In the genomic region with DNA sequence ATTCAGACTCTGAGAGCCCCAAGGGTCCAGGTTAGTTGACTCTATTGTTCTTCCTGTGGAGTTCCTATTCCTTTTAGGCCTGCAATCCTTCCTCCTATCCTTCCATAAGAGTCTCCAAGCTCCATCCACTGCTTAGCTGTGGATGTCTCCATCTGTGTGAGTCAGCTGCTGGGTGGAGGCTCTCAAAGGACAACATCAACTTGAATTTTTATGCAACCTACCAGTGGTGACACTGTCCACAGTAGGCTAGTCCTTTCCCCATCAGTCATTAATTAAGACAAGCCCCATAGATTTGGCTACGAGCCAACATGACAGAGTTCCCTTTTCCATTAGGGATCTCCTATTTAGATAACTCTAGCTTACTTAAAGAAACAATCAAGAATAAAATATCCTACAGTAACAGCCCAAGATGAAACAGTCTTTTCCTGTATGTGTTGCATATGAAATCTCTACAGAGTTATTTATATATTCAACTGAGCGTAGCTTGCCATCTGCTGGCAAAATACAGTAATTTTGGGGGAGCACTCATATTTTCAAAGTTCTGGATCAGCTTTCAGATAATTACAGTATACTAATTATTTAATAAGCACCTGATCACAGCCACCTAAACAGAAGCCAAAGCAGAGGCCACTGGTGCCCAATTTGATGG, we compare ENCODE assay signal across 12 mouse cellular contexts. TPM values are rescaled to one million over a fixed set of nuclear protein-coding genes. Genes with fewer than 3 reads are reported as not detected.
DNase-seq lines count a peak whose midpoint lies in the region; ATAC-seq and TF ChIP-seq lines count a peak whose summit lies in the region.
"Had no signal": no experiment of that assay in that cellular context is flagged by ENCODE, and none has a peak within 500 bp of the region (broad histone marks: within the 10 kb centered on the region; RNA-seq: fewer than 3 reads in every experiment).

No protein-coding gene starts in this region.

- no peak overlapping the region for H3K4me3 ChIP-seq in heart, postnatal 0 days (ENCODE audit: low read depth, low read length)
- no peak overlapping the region for H3K4me3 ChIP-seq in lung, embryonic 14.5 days (ENCODE audit: low read depth, low read length)
- no peak overlapping the region for H3K4me3 ChIP-seq in midbrain, embryonic 16.5 days (ENCODE audit: low read depth, low read length)
- H3K4me3 ChIP-seq: limb, embryonic 13.5 days; megakaryocyte, embryonic 14.5 days had no signal

- no peaks in the 10 kb centered on the region for H3K9me3 ChIP-seq in heart, postnatal 0 days (replicated peaks; ENCODE audit: control insufficient read depth, low read length)
- no peaks in the 10 kb centered on the region for H3K9me3 ChIP-seq in lung, embryonic 14.5 days (ENCODE audit: low read depth, low read length)
- no peaks in the 10 kb centered on the region for H3K9me3 ChIP-seq in midbrain, embryonic 16.5 days (replicated peaks; ENCODE audit: control insufficient read depth, low read length, poor library complexity, severe bottlenecking)
- H3K9me3 ChIP-seq: limb, embryonic 13.5 days; megakaryocyte, embryonic 14.5 days had no signal

- TF ChIP-seq EP300 in heart, postnatal 0 days (IDR thresholded peaks at IDR 0.05; ENCODE audit: low read depth), result no peak

- H3K27me3 ChIP-seq in heart, postnatal 0 days (ENCODE audit: control insufficient read depth, insufficient read depth, low read length), result no peaks in the 10 kb centered on the region
- no peaks in the 10 kb centered on the region for H3K27me3 ChIP-seq in lung, embryonic 14.5 days (ENCODE audit: insufficient read depth, low read length)
- H3K27me3 ChIP-seq in Patski, result peaks cover 20% of the 10 kb centered on the region
- H3K27me3 ChIP-seq in midbrain, embryonic 16.5 days (ENCODE audit: control insufficient read depth, insufficient read depth, low read depth, low read length), result no peaks in the 10 kb centered on the region
- H3K27me3 ChIP-seq: limb, embryonic 13.5 days; megakaryocyte, embryonic 14.5 days had no signal

- in situ Hi-C loops in Patski (cut with MboI; ENCODE audit: low pct_unique_long_range_greater_than_20kb), result loop anchor here (5.0 to 25.0 kb wide), 3 partner anchors 178 to 458 kb away; no protein-coding TSS in a partner anchor

- no peak overlapping the region for H3K27ac ChIP-seq in heart, postnatal 0 days (ENCODE audit: low read depth)
- H3K27ac ChIP-seq in lung, embryonic 14.5 days (ENCODE audit: low read depth), result no peak overlapping the region
- no peak overlapping the region for H3K27ac ChIP-seq in midbrain, embryonic 16.5 days (ENCODE audit: low read length)
- H3K27ac ChIP-seq: limb, embryonic 13.5 days had no signal

- POLR2A ChIA-PET in Patski (lab: Charles Lee), result no interaction called here

- no peaks in the 10 kb centered on the region for H3K4me1 ChIP-seq in heart, postnatal 0 days (ENCODE audit: control insufficient read depth, insufficient read depth)
- no peaks in the 10 kb centered on the region for H3K4me1 ChIP-seq in lung, embryonic 14.5 days (ENCODE audit: insufficient read depth)
- no peaks in the 10 kb centered on the region for H3K4me1 ChIP-seq in midbrain, embryonic 16.5 days (ENCODE audit: control insufficient read depth, insufficient read depth, low read length)
- H3K4me1 ChIP-seq: limb, embryonic 13.5 days; megakaryocyte, embryonic 14.5 days had no signal

- H3K36me3 ChIP-seq in heart, postnatal 0 days (replicated peaks; ENCODE audit: control insufficient read depth, insufficient read depth, low read length), result no peaks in the 10 kb centered on the region
- H3K36me3 ChIP-seq in lung, embryonic 14.5 days (ENCODE audit: insufficient read depth), result no peaks in the 10 kb centered on the region
- no peaks in the 10 kb centered on the region for H3K36me3 ChIP-seq in midbrain, embryonic 16.5 days (ENCODE audit: control insufficient read depth, insufficient read depth, low read length)
- H3K36me3 ChIP-seq: limb, embryonic 13.5 days had no signal

- intact Hi-C loops in heart, postnatal 25 days (cut with DNase I), result no loop called here

- CTCF ChIA-PET in Patski (lab: Charles Lee), result interaction anchor here (0.8 to 5.4 kb wide), 5 partner anchors 202 to 298 kb away, joined by 3 to 39 read pairs (median 4); no protein-coding TSS in a partner anchor

- 68% methylated on average over 2 of the region's 2 CpGs for WGBS in heart, postnatal 0 days
- 58% methylated on average over 2 of the region's 2 CpGs for WGBS in lung, embryonic 14.5 days
- WGBS in midbrain, embryonic 16.5 days, result 83% methylated on average over 2 of the region's 2 CpGs

- TF ChIP-seq CTCF in heart, postnatal 0 days (IDR thresholded peaks at IDR 0.05; ENCODE audit: low read depth), result peak; percentile 40
- peak; percentile 41 for TF ChIP-seq CTCF in lung, embryonic 14.5 days (IDR thresholded peaks at IDR 0.05; ENCODE audit: low read depth)
- peak; percentile 46 for TF ChIP-seq CTCF in Patski (IDR thresholded peaks at IDR 0.05)

- no peak overlapping the region for H3K9ac ChIP-seq in heart, postnatal 0 days (replicated peaks; ENCODE audit: low read depth, low read length)
- no peak overlapping the region for H3K9ac ChIP-seq in lung, embryonic 14.5 days
- no peak overlapping the region for H3K9ac ChIP-seq in midbrain, embryonic 16.5 days (ENCODE audit: low read depth, low read length)
- H3K9ac ChIP-seq: limb, embryonic 13.5 days had no signal

- H3K4me2 ChIP-seq in heart, postnatal 0 days (ENCODE audit: low read depth, low read length), result no peak overlapping the region
- H3K4me2 ChIP-seq in lung, embryonic 14.5 days, result no peak overlapping the region
- no peak overlapping the region for H3K4me2 ChIP-seq in midbrain, embryonic 16.5 days (ENCODE audit: low read length)
- H3K4me2 ChIP-seq: limb, embryonic 13.5 days had no signal

- DNase-seq in heart, postnatal 0 days (ENCODE audit: low spot score), result no peak
- DNase-seq in heart, postnatal 25 days (ENCODE audit: low spot score), result no peak
- peak; percentile 65 for DNase-seq in lung, embryonic 14.5 days
- DNase-seq in lung, postnatal 25 days (ENCODE audit: low spot score), result no peak
- DNase-seq in Patski (ENCODE audit: low read depth, low spot score), result no peak
- no peak for DNase-seq in gastrocnemius, postnatal 4 days (ENCODE audit: low spot score in 2 of 2)
- DNase-seq: thymus, postnatal 4 days had no signal

- ATAC-seq in heart, postnatal 0 days (ENCODE audit: insufficient read depth, low read depth), result no peak
- no peak for ATAC-seq in lung, embryonic 14.5 days (ENCODE audit: insufficient read depth)
- peak; percentile 65 for ATAC-seq in Patski
- 0 out of 2 replicates have a peak, but pooled peaks have one; percentile 58 for ATAC-seq in midbrain, embryonic 16.5 days
- ATAC-seq in granulocyte monocyte progenitor cell, adult 5-6 weeks (replicated peaks; ENCODE audit: poor library complexity, severe bottlenecking), result no peak

RNA-seq across cellular contexts. Expression of gene Sfrp4, which starts 17.4 kb away (rescaled TPM):
- not detected in 2 replicates for total RNA-seq in heart, postnatal 0 days (2014; rRNA removed; ENCODE audit: low replicate concordance)
- 0.15 TPM in 2 replicates for polyA plus RNA-seq in heart, postnatal 0 days (2015; fragmentation: Nextera tagmentation; extraction: Ambion mirVana)
- total RNA-seq in heart, postnatal 25 days (2021), result under 1 TPM in 1 of 2 experiments, not detected in 1; 0.31 TPM
- 0.18 and 0.32 TPM in 2 replicates for polyA plus RNA-seq in lung, embryonic 14.5 days (2014; fragmentation: Nextera tagmentation; extraction: Ambion mirVana)
- polyA plus RNA-seq in Patski (2021), result 0.08 TPM
- polyA plus RNA-seq in midbrain, embryonic 16.5 days (2015; fragmentation: Nextera tagmentation; extraction: Ambion mirVana), result 3.9 and 4.4 TPM in 2 replicates
- not detected in 2 replicates for total RNA-seq in granulocyte monocyte progenitor cell, adult 5-6 weeks (2014; fragmentation: Nextera tagmentation)
- not detected in 2 replicates for total RNA-seq in granulocyte monocyte progenitor cell, adult 5-6 weeks (2017)
- total RNA-seq in gastrocnemius, postnatal 4 days (2021), result 10 to 100 TPM; 44.5 to 45.8 TPM

RNA-seq across cellular contexts. Expression of gene Epdr1, which starts 20.6 kb away (rescaled TPM):
- 30.2 and 68.1 TPM in 2 replicates for total RNA-seq in heart, postnatal 0 days (2014; rRNA removed; ENCODE audit: low replicate concordance)
- polyA plus RNA-seq in heart, postnatal 0 days (2015; fragmentation: Nextera tagmentation; extraction: Ambion mirVana), result 17.8 and 21.2 TPM in 2 replicates
- total RNA-seq in heart, postnatal 25 days (2021), result 10 to 100 TPM; 13.7 to 17.9 TPM
- 20.1 and 21.8 TPM in 2 replicates for polyA plus RNA-seq in lung, embryonic 14.5 days (2014; fragmentation: Nextera tagmentation; extraction: Ambion mirVana)
- polyA plus RNA-seq in Patski (2021), result 62.1 TPM
- polyA plus RNA-seq in midbrain, embryonic 16.5 days (2015; fragmentation: Nextera tagmentation; extraction: Ambion mirVana), result 18.6 and 25.3 TPM in 2 replicates
- total RNA-seq in granulocyte monocyte progenitor cell, adult 5-6 weeks (2014; fragmentation: Nextera tagmentation), result 1.0 and 1.5 TPM in 2 replicates
- 0.36 and 2.5 TPM in 2 replicates for total RNA-seq in granulocyte monocyte progenitor cell, adult 5-6 weeks (2017)
- total RNA-seq in gastrocnemius, postnatal 4 days (2021), result 10 to 100 TPM; 35.9 to 44.4 TPM

RNA-seq across cellular contexts. Expression of gene Nme8, which starts 57.3 kb away (rescaled TPM):
- not detected in 2 replicates for total RNA-seq in heart, postnatal 0 days (2014; rRNA removed; ENCODE audit: low replicate concordance)
- polyA plus RNA-seq in heart, postnatal 0 days (2015; fragmentation: Nextera tagmentation; extraction: Ambion mirVana), result 2.8 and 3.0 TPM in 2 replicates
- total RNA-seq in heart, postnatal 25 days (2021), result not detected
- polyA plus RNA-seq in lung, embryonic 14.5 days (2014; fragmentation: Nextera tagmentation; extraction: Ambion mirVana), result not detected in 2 replicates
- not detected for polyA plus RNA-seq in Patski (2021)
- 0.18 TPM in 1 of 2 replicates, not detected in the other for polyA plus RNA-seq in midbrain, embryonic 16.5 days (2015; fragmentation: Nextera tagmentation; extraction: Ambion mirVana)
- not detected in 2 replicates for total RNA-seq in granulocyte monocyte progenitor cell, adult 5-6 weeks (2014; fragmentation: Nextera tagmentation)
- total RNA-seq in granulocyte monocyte progenitor cell, adult 5-6 weeks (2017), result not detected in 2 replicates
- not detected for total RNA-seq in gastrocnemius, postnatal 4 days (2021)
- total RNA-seq: layer of hippocampus, adult 18-20 months had no signal
- polyA plus RNA-seq: limb, embryonic 13.5 days had no signal

Comparison
In these comparisons a context has a peak if more than half of its experiments do, and no peak if none do; other contexts are left out.
1. ATAC-seq: peak in Patski (single experiment) and midbrain, embryonic 16.5 days (single experiment); none in heart, postnatal 0 days (single experiment), lung, embryonic 14.5 days (single experiment) and granulocyte monocyte progenitor cell, adult 5-6 weeks (single experiment).
2. RNA of gene Sfrp4, which starts 17.4 kb away (total RNA-seq): 44.5 to 45.8 TPM in gastrocnemius, postnatal 4 days; 0.31 TPM in heart, postnatal 25 days, not detected in granulocyte monocyte progenitor cell, adult 5-6 weeks and not detected in heart, postnatal 0 days; every median in the first group is over 10 times any median in the second.
3. Peak in every context shown above with its lines, with median percentiles within 50 percentile points of each other: CTCF ChIP-seq.